Mouse (Mus musculus): ENCODE measurements around the gene Ube2t.

The Ube2t gene

GRCm38 (mm10) chr1:134962053-134962803 is at the start of gene Ube2t:
Gene Ube2t, plus strand, starts transcription at chr1:134962565.
- peak; percentile 95 for DNase-seq (ENCODE audit: extremely low spot score)

GRCm38 (mm10) chr1:134913535-134913934 is 48.8 kb upstream of the Ube2t start:
- DNase-seq (ENCODE audit: extremely low spot score) = no peak

GRCm38 (mm10) chr1:134915421-134915820 is 46.9 kb upstream of the Ube2t start:
- no peak for DNase-seq (ENCODE audit: extremely low spot score)

GRCm38 (mm10) chr1:134919010-134919409 is 43.4 kb upstream of the Ube2t start:
- no peak for DNase-seq (ENCODE audit: extremely low spot score)

- DNase-seq (ENCODE audit: extremely low spot score) = peak; percentile 4
Measured at GRCm38 (mm10) chr1:134932431-134932830, 29.9 kb upstream of the Ube2t start.

- no peak for DNase-seq (ENCODE audit: extremely low spot score)
Measured at GRCm38 (mm10) chr1:134936335-134936734, 26.0 kb upstream of the Ube2t start.

- DNase-seq (ENCODE audit: extremely low spot score) = no peak
Measured at GRCm38 (mm10) chr1:134938233-134938632, 24.1 kb upstream of the Ube2t start.

GRCm38 (mm10) chr1:134940863-134941262 is 21.5 kb upstream of the Ube2t start:
- no peak for DNase-seq (ENCODE audit: extremely low spot score)

- no peak for DNase-seq (ENCODE audit: extremely low spot score)
Measured at GRCm38 (mm10) chr1:134942898-134943297, 19.5 kb upstream of the Ube2t start.

GRCm38 (mm10) chr1:134947590-134947989 is 14.8 kb upstream of the Ube2t start:
- DNase-seq (ENCODE audit: extremely low spot score) = no peak

- no peak for DNase-seq (ENCODE audit: extremely low spot score)
Measured at GRCm38 (mm10) chr1:134949946-134950345, 12.4 kb upstream of the Ube2t start.

GRCm38 (mm10) chr1:134955050-134955636 is 7.2 kb upstream of the Ube2t start:
- DNase-seq (ENCODE audit: extremely low spot score) = peak; percentile 15

GRCm38 (mm10) chr1:134955637-134956176 is 6.7 kb upstream of the Ube2t start, which contains the start of gene Ppp1r12b:
Gene Ppp1r12b, minus strand, starts transcription at chr1:134955942.
- DNase-seq (ENCODE audit: extremely low spot score) = peak; percentile 92

- DNase-seq (ENCODE audit: extremely low spot score) = no peak
Measured at GRCm38 (mm10) chr1:134960634-134961033, 1.7 kb upstream of the Ube2t start.

GRCm38 (mm10) chr1:134962821-134963220 is 456 bp downstream of the Ube2t start:
- DNase-seq (ENCODE audit: extremely low spot score) = no peak

GRCm38 (mm10) chr1:134965430-134965829 is 3.1 kb downstream of the Ube2t start:
- DNase-seq (ENCODE audit: extremely low spot score) = no peak

GRCm38 (mm10) chr1:134972920-134973319 is 10.6 kb downstream of the Ube2t start:
- no peak for DNase-seq (ENCODE audit: extremely low spot score)

- peak; percentile 78 for DNase-seq (ENCODE audit: extremely low spot score)
Measured at GRCm38 (mm10) chr1:134987173-134987961, 25.0 kb downstream of the Ube2t start.

- DNase-seq (ENCODE audit: extremely low spot score) = no peak
Measured at GRCm38 (mm10) chr1:134987962-134988341, 25.6 kb downstream of the Ube2t start.

GRCm38 (mm10) chr1:134989372-134989771 is 27.0 kb downstream of the Ube2t start:
- peak; percentile 77 for DNase-seq (ENCODE audit: extremely low spot score)

- DNase-seq (ENCODE audit: extremely low spot score) = no peak
Measured at GRCm38 (mm10) chr1:134992046-134992645, 29.8 kb downstream of the Ube2t start.

- DNase-seq (ENCODE audit: extremely low spot score) = no peak
Measured at GRCm38 (mm10) chr1:134994739-134995138, 32.4 kb downstream of the Ube2t start.
